Mouse (Mus musculus): ENCODE measurements around the gene Sult5a1.
A peak's percentile ranks its signal among the peaks of the same experiment; 100 is the strongest.
"Not testable (repeated sequence)": the region's sequence is repeated elsewhere in the genome, so short reads cannot be mapped to it uniquely, and the experiment has no call there.

The Sult5a1 gene

DNA sequence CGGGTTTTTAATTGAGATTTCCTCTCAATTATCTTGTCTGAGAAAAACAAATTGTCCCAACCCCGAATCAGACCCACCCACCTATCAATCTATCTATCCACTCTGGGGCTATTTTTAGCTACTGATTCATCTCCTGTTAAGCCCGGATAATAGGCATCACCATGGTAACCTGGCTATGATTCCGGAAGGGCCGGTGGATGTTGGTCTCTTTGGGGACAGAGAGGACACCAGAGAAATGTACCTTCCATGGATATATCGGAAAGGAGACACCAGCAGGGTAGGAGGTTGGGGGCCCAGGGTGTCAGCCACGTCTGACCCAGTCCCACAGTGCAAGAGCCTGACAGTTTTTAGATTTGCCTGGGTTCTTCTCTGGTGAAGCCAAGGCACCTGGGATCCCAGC, 22.7 kb downstream of the Sult5a1 start:
- DNase-seq (ENCODE audit: low spot score), result no peak

DNA sequence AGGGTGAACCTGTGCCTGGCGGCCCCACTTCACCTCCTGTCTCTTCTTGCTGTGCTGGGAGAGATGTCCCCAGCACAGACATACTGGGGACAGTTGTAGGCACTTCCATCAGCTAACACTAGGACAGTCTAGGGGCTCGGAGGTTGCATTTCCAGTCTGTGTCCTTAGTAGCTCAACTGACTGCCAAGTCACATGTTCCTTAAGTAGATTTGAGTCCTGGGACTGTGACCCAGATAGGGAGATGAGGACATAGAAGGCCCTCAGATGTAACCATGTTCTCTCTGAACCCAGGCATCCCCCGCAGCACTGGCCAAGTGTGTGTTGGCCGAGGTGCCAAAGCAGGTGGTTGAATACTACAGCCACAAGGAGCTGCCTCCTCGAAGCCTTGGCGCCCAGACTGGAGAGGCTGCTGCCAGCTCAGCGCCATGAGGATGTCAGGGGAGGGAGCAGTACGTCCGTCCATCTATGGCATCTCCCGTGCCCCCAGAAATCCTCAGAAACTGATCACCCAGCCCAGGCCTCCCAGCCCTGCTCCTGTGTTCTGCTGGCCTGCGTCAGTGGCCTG, 23.9 kb downstream of the Sult5a1 start:
- no peak for DNase-seq (ENCODE audit: low spot score)

DNA sequence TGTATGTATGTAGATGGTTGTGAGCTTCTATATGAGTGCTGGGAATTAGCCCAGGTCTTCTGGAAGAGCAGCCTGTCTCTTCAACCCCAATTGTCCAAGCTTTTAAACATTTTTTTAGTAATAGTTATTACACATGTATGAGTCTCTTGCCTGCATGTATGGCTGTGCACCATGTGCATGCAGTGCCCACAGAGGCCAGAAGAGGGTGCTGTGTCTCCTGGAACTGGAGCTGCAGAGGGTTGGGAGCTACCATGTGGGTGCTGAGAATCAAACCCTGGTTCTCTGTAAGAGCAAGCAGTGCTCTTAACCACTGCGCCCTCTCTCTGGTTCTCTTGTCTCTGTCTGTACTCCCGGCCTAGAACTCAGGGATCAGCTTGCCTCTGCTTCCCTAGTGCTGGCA, 25.2 kb downstream of the Sult5a1 start:
- DNase-seq (ENCODE audit: low spot score), result no peak

DNA sequence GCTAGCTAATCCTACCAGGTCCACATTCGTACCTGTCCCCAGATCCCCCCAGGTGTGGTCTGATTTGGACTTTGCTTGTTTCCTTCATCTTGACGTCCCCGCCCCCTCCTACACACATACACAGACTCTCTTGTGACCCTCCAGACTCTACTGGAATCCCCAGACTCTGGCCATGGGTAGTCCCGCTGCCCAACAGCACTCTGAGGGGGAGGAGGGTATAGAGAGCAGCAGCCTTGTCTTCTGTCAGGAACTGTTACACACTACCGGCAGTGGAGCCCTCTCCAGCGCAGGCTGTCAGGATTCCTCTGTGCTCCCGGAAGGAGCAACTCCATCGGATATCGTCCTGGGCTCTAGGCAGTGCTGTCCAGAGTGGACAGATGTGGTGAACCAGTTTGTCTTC, 27.1 kb downstream of the Sult5a1 start:
- no peak for DNase-seq (ENCODE audit: low spot score)

DNA sequence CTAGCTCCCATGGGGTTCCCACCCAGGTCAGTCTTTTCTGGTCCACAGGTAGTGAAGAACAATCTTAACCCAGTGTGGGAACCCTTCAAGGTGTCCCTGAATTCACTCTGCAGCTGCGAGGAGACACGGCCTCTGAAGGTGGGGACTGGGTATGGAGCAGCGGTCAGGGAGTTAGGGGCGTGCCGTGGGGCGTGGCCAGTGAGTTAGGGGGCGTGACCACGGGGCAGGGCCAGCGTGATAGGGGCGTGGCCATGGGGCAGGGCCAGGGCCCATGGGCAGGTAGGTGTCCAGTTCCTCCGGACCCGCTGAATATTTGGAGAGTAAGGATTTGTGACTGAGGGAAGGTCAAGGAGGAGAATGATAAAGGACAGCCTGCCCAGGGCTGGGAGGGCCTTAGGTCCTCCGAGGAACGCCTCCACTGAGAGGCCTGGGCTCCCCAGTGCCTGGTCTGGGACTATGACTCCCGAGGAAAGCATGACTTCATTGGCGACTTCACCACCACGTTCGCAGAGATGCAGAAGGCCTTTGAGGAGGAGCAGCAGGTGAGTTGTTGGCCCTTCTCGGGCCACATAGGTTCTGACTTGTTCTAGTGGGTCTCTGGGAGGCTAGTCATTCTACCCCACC, 31.8 kb downstream of the Sult5a1 start:
- DNase-seq (ENCODE audit: low spot score), result peak; percentile 79

DNA sequence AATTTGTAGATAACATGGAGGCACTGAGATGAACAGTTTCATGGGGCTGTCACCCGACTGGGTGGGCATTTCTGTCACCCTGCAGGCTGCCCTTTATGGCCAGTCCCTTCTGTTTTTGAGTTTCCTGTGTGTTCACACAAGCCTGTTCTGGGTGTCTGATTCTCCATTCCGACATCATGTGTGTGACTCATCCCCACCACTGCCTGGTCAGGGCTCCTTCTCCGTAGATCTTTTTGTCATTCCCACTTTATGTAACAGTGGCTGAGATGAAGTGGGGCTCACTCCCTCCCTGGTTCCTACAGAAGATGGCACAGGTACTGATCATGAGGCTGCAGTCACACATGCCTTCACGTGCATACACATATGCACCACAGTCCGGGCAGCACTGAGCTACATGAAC, 35.4 kb downstream of the Sult5a1 start:
- no peak for DNase-seq (ENCODE audit: low spot score)

DNA sequence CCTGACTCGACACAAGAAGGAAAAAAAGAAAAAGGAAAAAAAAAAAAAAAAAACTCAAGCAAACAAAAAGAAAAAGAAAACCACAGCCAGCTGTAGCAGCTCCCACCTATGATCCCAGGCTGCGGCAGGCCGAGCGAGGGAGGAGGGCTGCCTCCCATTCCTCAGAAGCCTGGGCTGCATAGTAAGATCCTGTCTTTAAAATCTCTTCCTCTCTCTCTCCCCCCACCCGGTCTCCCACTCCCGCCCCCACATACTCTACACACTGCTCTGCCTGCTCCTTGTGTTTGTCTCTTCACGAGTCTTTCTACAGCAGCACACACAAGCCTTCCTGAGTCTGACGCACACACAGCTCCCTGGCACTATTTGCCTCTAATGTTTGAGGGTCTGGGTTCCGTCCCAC, 36.1 kb downstream of the Sult5a1 start:
- no peak for DNase-seq (ENCODE audit: low spot score)

DNA sequence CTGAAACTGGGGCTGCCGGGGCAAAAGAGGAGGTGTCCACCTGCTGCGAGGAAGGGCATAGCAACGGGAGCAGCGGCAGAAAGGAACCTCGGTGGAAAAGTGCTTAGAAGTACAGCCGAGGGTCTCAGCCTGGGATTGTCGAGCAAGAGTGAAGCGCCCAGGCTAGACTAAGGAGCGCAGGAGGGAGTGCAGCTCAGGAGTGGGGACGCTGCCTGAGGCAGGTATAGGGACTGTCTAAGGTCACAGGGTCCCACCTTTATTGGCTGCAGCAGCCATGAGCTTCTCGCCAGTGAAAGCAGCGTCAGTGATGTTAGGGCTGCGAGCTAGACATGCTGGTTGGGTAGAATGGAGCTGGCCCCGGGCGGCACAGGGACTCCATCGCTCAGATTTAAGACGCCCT, 40.4 kb downstream of the Sult5a1 start:
- DNase-seq (ENCODE audit: low spot score), result no peak

DNA sequence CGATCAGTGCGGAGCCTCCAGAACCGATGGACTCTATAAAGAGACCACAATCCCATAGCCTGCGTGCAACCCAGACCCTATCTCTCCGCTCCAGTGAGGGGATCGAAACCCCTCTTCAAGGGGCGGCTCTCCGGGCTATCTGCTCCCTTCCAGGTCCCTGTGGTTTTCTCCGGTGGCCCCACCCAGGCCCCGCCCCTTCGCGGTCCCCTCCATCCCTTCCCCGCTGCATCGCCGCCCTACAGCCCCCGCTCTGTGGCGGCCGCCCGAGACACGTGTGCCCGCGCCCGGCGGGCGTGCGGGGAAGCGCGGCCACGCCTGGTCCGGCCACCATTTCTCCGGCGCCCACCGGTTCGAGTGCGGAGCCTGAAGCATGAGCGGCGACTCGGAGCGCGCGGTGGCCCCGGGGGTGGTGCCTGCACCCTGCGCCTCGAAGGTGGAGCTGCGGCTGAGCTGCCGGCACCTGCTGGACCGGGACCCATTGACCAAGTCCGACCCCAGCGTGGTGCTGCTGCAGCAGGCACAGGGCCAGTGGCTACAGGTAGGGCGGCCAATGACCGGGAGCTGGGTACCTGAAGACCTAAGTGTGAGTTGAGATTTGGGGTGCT, 40.9 kb downstream of the Sult5a1 start, which contains the start of gene Cpne7:
Cpne7 (plus strand) TSS at position 248 of the 605 bp plus-strand sequence.
- DNase-seq (ENCODE audit: low spot score), result no peak

DNA sequence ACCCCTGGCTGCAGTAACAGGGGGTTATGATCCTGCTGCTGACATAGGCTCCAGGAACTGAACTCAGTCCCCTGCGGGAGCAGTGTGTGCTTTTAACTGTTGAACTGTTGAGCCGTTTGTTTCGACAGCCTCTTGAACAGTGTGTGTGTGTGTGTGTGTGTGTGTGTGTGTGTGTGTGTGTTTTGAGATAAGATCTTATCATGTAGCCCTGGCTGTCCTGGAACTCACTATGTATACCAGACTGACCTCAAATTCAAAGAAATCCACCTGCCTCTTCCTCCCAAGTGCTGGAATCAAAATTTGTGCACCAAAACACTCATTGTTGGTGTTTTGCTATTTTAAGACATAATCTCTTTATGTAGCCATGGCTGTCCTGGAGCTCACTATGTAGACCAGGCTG, 43.5 kb downstream of the Sult5a1 start:
- no peak for DNase-seq (ENCODE audit: low spot score)

DNA sequence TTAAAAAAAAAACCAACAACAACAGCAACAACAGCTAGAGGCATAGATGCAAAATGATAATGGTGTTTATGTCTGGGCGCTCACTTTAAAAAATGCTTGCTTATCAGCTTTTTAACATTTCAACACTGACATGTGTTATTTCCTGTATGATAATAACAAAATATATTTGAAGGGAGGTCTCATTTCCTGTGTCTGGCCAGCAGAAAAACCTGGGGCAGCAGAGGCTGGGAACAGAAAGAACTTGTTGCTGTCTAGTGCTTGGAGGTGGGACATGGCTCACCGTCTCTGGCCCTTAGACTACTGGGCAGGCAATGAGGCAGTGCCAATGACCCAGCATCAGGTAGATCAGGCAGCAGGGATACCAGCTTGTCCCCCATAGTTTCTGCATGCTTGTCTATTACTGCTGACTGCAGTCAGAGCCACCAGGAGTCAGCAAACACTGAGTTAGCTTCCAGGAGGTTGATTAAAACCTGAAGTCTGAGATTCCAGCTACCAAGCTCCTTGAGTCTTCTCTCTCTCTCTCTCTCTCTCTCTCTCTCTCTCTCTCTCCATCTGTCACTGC, 44.1 kb downstream of the Sult5a1 start:
- DNase-seq (ENCODE audit: low spot score), result no peak

DNA sequence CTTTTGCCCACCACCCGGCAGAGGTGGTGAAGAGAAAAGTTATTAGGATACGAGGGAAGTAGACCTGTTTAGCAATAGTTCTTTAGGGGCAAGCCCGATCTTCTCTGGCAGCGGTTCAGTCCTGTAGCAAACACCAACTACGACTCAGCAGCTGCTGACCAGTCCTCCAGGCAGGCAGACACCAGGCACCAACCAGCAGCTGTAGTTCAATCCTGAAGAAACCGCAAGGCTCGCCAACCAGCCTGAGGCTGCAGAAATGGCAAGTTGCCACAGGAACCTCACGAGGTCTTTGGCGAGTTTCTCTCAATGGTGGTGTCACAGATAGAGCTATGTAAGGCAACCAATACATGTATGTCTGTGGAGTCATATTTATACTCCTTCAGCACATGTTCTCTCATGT, 45.2 kb downstream of the Sult5a1 start:
- no peak for DNase-seq (ENCODE audit: low spot score)

DNA sequence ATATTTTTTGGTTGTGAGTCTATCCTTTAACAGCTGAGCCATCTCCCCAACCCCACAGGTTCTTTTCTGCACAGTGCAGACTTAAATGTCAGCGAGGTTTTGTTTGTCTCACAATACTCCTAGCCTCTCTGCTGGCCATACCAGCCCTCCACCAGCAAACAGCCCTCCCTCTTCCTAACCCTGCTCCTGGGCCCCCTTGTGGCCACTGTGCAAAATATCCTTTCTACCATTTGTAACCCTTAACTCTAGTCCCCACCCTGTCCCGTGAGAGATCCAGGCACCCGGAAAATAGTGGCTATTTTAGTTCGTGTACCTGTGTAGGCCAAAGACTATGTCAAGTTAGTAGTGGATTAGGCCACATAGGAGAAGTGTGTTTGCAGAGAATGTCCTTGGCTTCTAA, 47.5 kb downstream of the Sult5a1 start:
- DNase-seq (ENCODE audit: low spot score), result no peak

DNA sequence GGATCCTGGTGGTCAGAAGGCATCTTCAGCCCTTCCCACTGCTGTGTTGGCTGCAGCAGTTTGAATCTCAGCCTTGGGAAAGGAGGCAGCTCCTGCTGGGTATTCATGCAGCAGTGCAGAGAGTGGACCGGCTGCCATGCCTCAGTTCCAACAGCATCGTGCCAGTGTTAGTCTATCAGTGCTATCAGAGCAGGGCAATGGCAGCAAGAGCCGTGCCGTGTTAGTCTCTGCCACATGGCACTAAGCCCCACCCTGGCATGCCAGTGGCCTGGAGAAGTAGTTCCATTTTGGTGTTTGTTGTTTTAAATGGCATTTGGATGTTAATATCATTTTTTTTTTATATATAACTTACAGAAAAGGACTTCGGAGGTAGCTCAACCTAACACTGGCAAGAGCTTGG, 49.2 kb downstream of the Sult5a1 start:
- DNase-seq (ENCODE audit: low spot score), result no peak

DNA sequence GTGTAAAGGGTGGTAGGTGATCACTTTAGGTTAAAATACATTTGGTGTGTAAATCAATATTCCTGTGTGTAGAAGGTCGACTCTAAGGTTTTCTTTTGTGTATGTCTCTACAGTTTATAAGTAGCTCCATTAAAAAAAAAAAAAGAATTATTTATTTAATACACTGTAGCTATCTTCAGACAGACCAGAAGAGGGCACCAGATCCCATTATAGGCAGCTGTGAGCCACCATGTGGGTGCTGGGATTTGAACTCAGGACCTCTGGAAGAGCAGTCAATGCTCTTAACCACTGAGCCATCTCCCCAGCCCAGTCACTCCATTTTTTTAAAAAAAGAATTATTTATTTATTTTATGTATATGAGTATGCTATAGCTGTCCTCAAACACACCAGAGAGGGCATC, 50.1 kb downstream of the Sult5a1 start:
- no peak for DNase-seq (ENCODE audit: low spot score)

DNA sequence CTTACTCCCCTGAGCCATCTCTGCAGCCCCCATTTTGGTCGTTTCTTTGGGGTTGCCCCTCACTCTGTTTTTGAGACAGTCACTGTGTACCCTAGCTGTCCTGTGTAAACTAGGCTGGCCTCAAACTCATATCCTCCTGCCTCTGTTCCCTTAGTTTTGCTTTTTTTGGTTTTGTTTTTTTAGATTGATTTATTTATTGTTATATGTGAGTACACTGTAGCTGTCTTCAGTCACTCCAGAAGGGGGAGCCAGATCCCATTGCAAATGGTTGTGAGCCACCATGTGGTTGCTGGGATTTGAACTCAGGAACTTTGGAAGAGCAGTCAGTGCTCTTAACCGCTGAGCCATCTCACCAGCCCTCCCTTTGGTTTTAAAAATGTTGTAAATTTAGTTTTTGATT, 51.6 kb downstream of the Sult5a1 start:
- no peak for DNase-seq (ENCODE audit: low spot score)

DNA sequence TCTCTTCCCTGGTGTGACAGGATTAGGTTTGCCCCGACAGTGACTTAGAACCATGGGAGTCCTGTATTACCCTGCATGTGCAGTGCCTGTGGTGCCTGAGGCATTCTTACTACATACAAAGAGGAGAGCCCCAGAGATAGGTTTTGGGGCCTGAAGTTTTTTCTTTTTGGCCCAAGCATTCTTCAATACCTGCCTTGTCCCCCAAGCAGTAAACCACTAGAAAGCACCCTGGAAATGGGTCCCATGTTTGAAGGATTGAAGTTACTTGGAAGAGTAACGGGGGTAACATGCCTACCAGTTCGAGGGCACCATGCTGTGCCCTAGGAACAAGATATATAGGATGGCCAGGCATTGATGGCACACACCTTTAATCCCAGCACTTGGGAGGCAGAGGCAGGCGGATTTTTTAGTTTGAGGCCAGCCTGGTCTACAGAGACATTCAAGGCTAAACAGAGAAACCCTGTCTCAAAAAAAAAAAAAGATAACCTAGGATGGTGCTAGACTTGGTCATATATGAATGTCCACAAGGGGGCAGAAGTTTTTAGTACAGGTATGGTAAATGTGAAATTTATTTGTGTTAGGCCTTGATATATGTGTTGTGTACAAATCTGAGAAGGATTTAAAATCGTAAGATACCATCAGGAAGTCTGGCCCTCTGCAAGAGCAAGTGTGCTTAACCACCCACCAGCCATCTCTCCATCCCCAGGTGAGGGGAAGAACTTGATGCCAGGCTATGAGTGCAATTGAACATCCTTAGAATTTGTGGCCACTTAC, 52.4 kb downstream of the Sult5a1 start:
- no peak for DNase-seq (ENCODE audit: low spot score)

DNA sequence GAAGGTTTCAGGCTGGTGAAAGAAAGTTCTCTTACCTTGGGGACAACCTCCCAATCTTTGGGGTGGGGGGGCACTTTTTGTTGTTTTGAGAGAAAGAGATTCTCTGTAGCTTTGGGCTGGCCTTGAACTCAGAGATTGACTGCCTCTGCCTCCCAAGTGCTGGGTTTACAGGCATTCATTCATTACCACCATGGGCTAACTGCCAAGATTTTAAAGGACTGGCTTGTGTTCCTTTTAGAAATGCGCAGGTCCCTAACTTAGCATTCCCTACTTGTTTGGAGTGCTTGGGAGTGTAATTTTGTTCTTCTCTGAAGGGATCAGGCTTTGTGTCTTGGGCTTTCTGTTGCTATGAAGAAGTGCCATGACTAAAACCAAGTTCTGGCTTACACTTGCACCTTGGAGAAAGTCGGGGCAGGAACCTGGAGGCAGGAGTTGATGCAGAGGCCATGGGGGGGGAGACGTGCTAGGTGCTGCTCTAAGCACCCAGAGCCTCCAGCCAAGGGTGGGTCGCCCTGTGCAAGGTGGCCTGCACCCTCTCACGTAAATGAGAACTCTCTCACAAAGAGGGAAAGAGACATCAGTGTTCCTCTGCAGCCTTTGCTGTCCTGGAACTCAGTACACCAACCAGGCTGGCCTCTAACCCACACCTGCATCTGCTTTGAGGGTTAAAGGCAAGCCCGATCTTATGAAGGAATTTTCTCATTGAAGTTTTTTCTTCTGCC, 53.9 kb downstream of the Sult5a1 start:
- DNase-seq (ENCODE audit: low spot score), result no peak

DNA sequence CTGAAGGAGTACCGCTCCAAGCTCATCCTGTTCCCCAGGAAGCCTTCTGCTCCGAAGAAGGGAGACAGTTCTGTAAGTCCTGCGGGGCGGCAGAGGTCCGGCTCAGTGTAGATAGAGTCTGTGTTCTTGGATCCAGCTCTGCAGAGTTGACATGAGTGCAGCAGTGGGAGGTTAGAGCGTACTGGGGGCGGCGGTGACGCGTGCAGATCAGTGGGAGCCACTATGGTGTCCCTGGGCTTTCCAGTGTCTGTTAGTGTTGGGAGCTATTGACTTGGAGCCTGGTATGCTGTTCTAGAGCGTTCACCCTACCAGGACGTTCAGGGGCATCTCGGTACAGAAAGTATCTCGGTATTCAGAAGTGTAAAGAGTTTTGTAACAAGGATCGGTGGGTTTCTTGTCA, 54.8 kb downstream of the Sult5a1 start:
- DNase-seq (ENCODE audit: low spot score), result no peak

DNA sequence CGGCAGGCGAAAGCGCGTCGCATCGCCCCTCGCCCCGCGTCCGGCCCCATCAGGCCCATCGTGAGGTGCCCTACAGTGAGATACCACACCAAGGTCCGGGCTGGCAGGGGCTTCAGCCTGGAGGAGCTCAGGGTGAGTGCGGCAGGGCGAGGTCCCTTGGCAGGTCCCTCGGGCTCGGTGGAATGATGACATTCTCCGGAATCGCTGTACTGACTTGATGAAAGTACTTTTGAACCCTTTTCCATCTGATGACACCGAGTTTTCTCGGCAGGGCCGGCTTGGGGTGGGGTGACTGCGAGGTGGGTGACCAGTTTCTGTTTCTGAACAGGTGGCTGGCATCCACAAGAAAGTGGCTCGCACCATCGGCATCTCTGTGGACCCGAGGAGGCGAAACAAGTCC, 55.3 kb downstream of the Sult5a1 start:
- not testable (repeated sequence) for DNase-seq (ENCODE audit: low spot score)

DNA sequence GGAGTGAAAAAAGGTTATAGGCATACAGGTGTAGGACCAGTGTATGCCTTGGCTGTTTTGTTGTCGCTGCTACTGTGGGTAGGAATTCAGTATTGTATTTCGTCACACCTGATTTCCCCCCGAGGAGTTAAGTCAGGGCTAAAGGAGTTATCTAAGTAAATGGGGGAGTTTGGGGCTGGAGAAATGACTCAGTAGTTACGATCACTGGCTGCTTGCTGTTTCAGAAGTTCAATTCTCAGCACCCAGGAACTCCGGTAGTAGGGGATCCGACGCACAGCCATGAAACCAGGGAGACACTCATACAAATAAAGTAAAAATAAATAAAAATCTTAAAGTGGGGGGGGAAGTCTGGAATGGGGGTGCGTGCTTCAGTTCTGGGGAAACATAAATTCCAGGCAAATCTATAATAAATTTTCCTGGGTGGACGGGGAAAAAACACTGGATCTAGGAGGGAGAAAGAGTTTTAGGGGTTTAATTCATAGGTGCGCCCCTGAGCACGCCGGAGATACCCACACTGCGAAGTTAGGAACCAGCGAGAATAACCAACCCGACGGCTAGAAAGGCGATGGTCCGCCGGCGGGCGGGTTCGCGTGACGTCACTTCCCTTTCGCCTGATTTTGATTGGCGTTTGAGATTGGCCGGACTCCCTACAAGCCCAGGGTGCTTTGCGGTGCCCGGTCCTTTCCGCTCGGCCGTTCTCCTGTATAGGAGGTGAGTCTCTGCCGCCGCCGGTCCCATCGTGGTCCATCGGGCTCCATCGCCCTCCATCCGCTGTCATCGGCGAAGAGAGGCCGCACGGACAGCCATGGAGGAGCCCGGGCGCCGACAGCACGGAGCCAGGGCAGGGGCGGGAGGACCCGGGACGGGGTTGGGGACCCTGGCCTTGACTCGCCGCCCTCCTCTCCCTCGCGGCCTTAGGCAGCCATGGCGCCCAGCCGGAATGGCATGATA, 56.1 kb downstream of the Sult5a1 start, which contains the start of gene Rpl13:
Rpl13 (plus strand) TSS at position 616 of the 951 bp plus-strand sequence.
- peak; percentile 97 for DNase-seq (ENCODE audit: low spot score)
